Mouse (Mus musculus) Patski (cell line): ENCODE data around the gene Tmem140. TPM values are rescaled to one million over a fixed set of nuclear protein-coding genes. Genes with fewer than 3 reads are reported as not detected.

Experiments
- ATAC-seq: fragments of 100-300 bp; one replicate; pipeline ENCODE4 v1.8.0; 2021
- CTCF ChIA-PET: fragments of 350-600 bp; sonication (Branson Sonifier 250); formaldehyde crosslinking; loops from one replicate; lab custom pipeline; 2022; ENCODE audit warnings: inconsistent platforms; lab: Charles Lee
- POLR2A ChIA-PET: fragments of 350-600 bp; sonication (Branson Sonifier 250); formaldehyde crosslinking; loops from one replicate; lab custom pipeline; 2022; ENCODE audit warnings: antibody characterized with exemption, inconsistent platforms; lab: Charles Lee
- DNase-seq: peaks from one replicate; pipeline ENCODE4 v3.0.0-alpha.2; 2011; ENCODE audit warnings: low read depth, low spot score
- H3K27me3 ChIP-seq: fragments of 371-371 bp; one replicate; pipeline ENCODE4 v1.5.1; 2021
- CTCF ChIP-seq: fragments of 100-300 bp; IDR thresholded peaks from one replicate; pipeline ENCODE4 v1.5.1; 2021
- in situ Hi-C: fragments of 300-500 bp; cut with MboI; formaldehyde crosslinking; loops from 3 replicates; pipeline ENCODE4 v1.11.1; 2018; ENCODE audit warnings: low pct_unique_long_range_greater_than_20kb, mixed read lengths
- polyA plus RNA-seq: library from polyadenylated mRNA; unstranded; gene quantifications from one replicate; pipeline ENCODE4 v1.2.3, GENCODE M21; 2021

The Tmem140 gene
- polyA plus RNA-seq, 1 experiment from 2014 or later = 16.9 TPM

GRCm38 (mm10) chr6:34875268-34875761 lies 12.4 kb downstream of the Tmem140 start:
- in situ Hi-C loops = loop anchor here (5.0 kb wide), 2 partner anchors 98 to 363 kb away; no protein-coding TSS in a partner anchor
- no peak for TF ChIP-seq CTCF
- CTCF ChIA-PET = no interaction called here
- no peaks in the 10 kb centered on the region for H3K27me3 ChIP-seq
- POLR2A ChIA-PET = interaction anchor here (0.7 kb wide), 1 partner anchor 35 kb away, joined by 4 read pairs; the partner anchor contains the start of gene Wdr91
- DNase-seq = no peak
- ATAC-seq = no peak

GRCm38 (mm10) chr6:34875966-34876834 lies 13.3 kb downstream of the Tmem140 start:
- ChIA-PET POLR2A (no interaction called here), CTCF (no interaction called here)
- TF ChIP-seq CTCF = no peak
- in situ Hi-C loops = loop anchor here (5.0 kb wide), 2 partner anchors 99 to 364 kb away; no protein-coding TSS in a partner anchor
- no peaks in the 10 kb centered on the region for H3K27me3 ChIP-seq
- DNase-seq (no peak), ATAC-seq (no peak)

- TF ChIP-seq CTCF = no peak
- in situ Hi-C loops = loop anchor here (5.0 kb wide), 2 partner anchors 99 to 364 kb away; no protein-coding TSS in a partner anchor
- ChIA-PET CTCF (no interaction called here), POLR2A (no interaction called here)
- no peaks in the 10 kb centered on the region for H3K27me3 ChIP-seq
- ATAC-seq = no peak
- no peak for DNase-seq
Observed at GRCm38 (mm10) chr6:34876835-34877156, 13.8 kb downstream of the Tmem140 start.

- in situ Hi-C loops = loop anchor here (5.0 kb wide), 2 partner anchors 100 to 365 kb away; no protein-coding TSS in a partner anchor
- ChIA-PET POLR2A (interaction anchor here (0.9 to 1.5 kb wide), 5 partner anchors 9 to 97 kb away, joined by 3 read pairs; partner anchors contain the start of gene Tmem140), CTCF (interaction anchor here (1.0 to 3.9 kb wide), 7 partner anchors 9 to 160 kb away, joined by 3 to 10 read pairs (median 4); partner anchors contain the start of genes Agbl3 and Tmem140)
- TF ChIP-seq CTCF = no peak
- DNase-seq = peak; percentile 42
- peak; percentile 89 for ATAC-seq
- no peaks in the 10 kb centered on the region for H3K27me3 ChIP-seq
Observed at GRCm38 (mm10) chr6:34877509-34878321, 14.8 kb downstream of the Tmem140 start, which contains the start of gene Cyren. Gene Cyren (minus strand): TSS chr6:34878060.

GRCm38 (mm10) chr6:34879101-34879740 lies 16.3 kb downstream of the Tmem140 start:
- DNase-seq (no peak), ATAC-seq (no peak)
- no peak for TF ChIP-seq CTCF
- ChIA-PET POLR2A (interaction anchor here (1.3 kb wide), 1 partner anchor 8 kb away, joined by 3 read pairs; no protein-coding TSS in a partner anchor), CTCF (interaction anchor here (0.6 to 3.9 kb wide), 9 partner anchors 24 to 368 kb away, joined by 3 to 10 read pairs (median 3); partner anchors contain the start of gene Agbl3)
- in situ Hi-C loops = loop anchor here (5.0 kb wide), 2 partner anchors 102 to 367 kb away; no protein-coding TSS in a partner anchor
- no peaks in the 10 kb centered on the region for H3K27me3 ChIP-seq

- no peaks in the 10 kb centered on the region for H3K27me3 ChIP-seq
- ChIA-PET POLR2A (no interaction called here), CTCF (interaction anchor here (0.6 to 3.9 kb wide), 9 partner anchors 23 to 369 kb away, joined by 3 to 10 read pairs (median 3); partner anchors contain the start of gene Agbl3)
- TF ChIP-seq CTCF = no peak
- in situ Hi-C loops = loop anchor here (5.0 kb wide), 3 partner anchors 37 to 368 kb away; no protein-coding TSS in a partner anchor
- no peak for DNase-seq
- ATAC-seq = peak; percentile 13
Observed at GRCm38 (mm10) chr6:34879911-34880475, 17.0 kb downstream of the Tmem140 start.

GRCm38 (mm10) chr6:34884724-34885123 lies 21.8 kb downstream of the Tmem140 start:
- ChIA-PET CTCF (no interaction called here), POLR2A (no interaction called here)
- in situ Hi-C loops = loop anchor here (5.0 kb wide), 1 partner anchor 33 kb away; no protein-coding TSS in a partner anchor
- no peaks in the 10 kb centered on the region for H3K27me3 ChIP-seq
- ATAC-seq (no peak), DNase-seq (no peak)
- no peak for TF ChIP-seq CTCF

- ChIA-PET CTCF (interaction anchor here (0.8 to 1.9 kb wide), 5 partner anchors 9 to 39 kb away, joined by 3 to 4 read pairs (median 3); partner anchors contain the start of genes Cyren and Wdr91), POLR2A (interaction anchor here (1.4 kb wide), 1 partner anchor 9 kb away, joined by 3 read pairs; no protein-coding TSS in a partner anchor)
- no peak for TF ChIP-seq CTCF
- no peak for DNase-seq
- in situ Hi-C loops = no loop called here
- no peaks in the 10 kb centered on the region for H3K27me3 ChIP-seq
- peak; percentile 78 for ATAC-seq
Observed at GRCm38 (mm10) chr6:34887131-34887850, 24.3 kb downstream of the Tmem140 start.
